20 mouse cellular contexts compared by ENCODE assay signal in genomic region chr9:106301446-106302080, GRCm38 (mm10). TPM values are rescaled to one million over a fixed set of nuclear protein-coding genes. Genes with fewer than 3 reads are reported as not detected.
DNase-seq lines count a peak whose midpoint lies in the region; ATAC-seq and TF ChIP-seq lines count a peak whose summit lies in the region.
"Had no signal": no experiment of that assay in that cellular context is flagged by ENCODE, and none has a peak within 500 bp of the region (broad histone marks: within the 10 kb centered on the region; RNA-seq: fewer than 3 reads in every experiment).

No protein-coding gene starts in this region.

- no peaks in the 10 kb centered on the region for H3K27me3 ChIP-seq in heart, embryonic 13.5 days (replicated peaks)
- H3K27me3 ChIP-seq in liver, postnatal 0 days (ENCODE audit: insufficient read depth, low read length) = no peaks in the 10 kb centered on the region
- H3K27me3 ChIP-seq in liver, embryonic 11.5 days (replicated peaks; ENCODE audit: control insufficient read depth, insufficient read depth, low read length) = no peaks in the 10 kb centered on the region
- H3K27me3 ChIP-seq: hindbrain, embryonic 13.5 days; intestine, embryonic 15.5 days; kidney, embryonic 15.5 days; liver, embryonic 13.5 days; midbrain, embryonic 13.5 days; neural tube, embryonic 15.5 days had no signal

- H3K27ac ChIP-seq in heart, embryonic 13.5 days (replicated peaks) = peak overlapping the region; percentile 61
- no peak overlapping the region for H3K27ac ChIP-seq in liver, postnatal 0 days (ENCODE audit: low read depth)
- H3K27ac ChIP-seq in liver, embryonic 11.5 days (ENCODE audit: low read depth, low read length) = no peak overlapping the region
- H3K27ac ChIP-seq in brown adipose tissue, adult 24 weeks (replicated peaks; ENCODE audit: low read depth, low read length) = peak overlapping the region; percentile 22; the same call in 1 of the 2 replicates
- H3K27ac ChIP-seq in olfactory bulb, adult 2 months (ENCODE audit: insufficient read depth, low read depth, low read length) = peak overlapping the region; percentile 53; the same call in 1 of the 2 replicates
- H3K27ac ChIP-seq: hindbrain, embryonic 13.5 days; intestine, embryonic 15.5 days; liver, embryonic 13.5 days; midbrain, embryonic 13.5 days; neural tube, embryonic 15.5 days had no signal

- no peak for TF ChIP-seq POLR2A in olfactory bulb, adult 2 months (IDR thresholded peaks at IDR 0.05; ENCODE audit: insufficient read depth, low read depth, low read length)

- TF ChIP-seq CTCF in liver, postnatal 0 days (IDR thresholded peaks at IDR 0.05; ENCODE audit: low read depth) = no peak
- TF ChIP-seq CTCF in olfactory bulb, adult 2 months (IDR thresholded peaks at IDR 0.05; ENCODE audit: insufficient read depth, low read depth, low read length) = no peak

- intact Hi-C loops in heart, postnatal 14 days (cut with DNase I) = no loop called here

- H3K9ac ChIP-seq in heart, embryonic 13.5 days = peak overlapping the region; percentile 50
- H3K9ac ChIP-seq in liver, postnatal 0 days (replicated peaks) = no peak overlapping the region; the same call in 1 of the 2 replicates
- H3K9ac ChIP-seq in liver, embryonic 11.5 days (ENCODE audit: low read depth, low read length) = no peak overlapping the region
- H3K9ac ChIP-seq: hindbrain, embryonic 13.5 days; intestine, embryonic 15.5 days; kidney, embryonic 15.5 days; liver, embryonic 13.5 days; midbrain, embryonic 13.5 days; neural tube, embryonic 15.5 days had no signal

- no peaks in the 10 kb centered on the region for H3K9me3 ChIP-seq in heart, embryonic 13.5 days
- no peaks in the 10 kb centered on the region for H3K9me3 ChIP-seq in liver, postnatal 0 days (ENCODE audit: low read length)
- H3K9me3 ChIP-seq in liver, embryonic 11.5 days (ENCODE audit: control insufficient read depth, low read length) = no peaks in the 10 kb centered on the region
- H3K9me3 ChIP-seq: hindbrain, embryonic 13.5 days; intestine, embryonic 15.5 days; kidney, embryonic 15.5 days; liver, embryonic 13.5 days; midbrain, embryonic 13.5 days; neural tube, embryonic 15.5 days had no signal

- no peak for ATAC-seq in heart, embryonic 13.5 days (ENCODE audit: extremely low read depth, insufficient number of reproducible peaks, low FRiP score, low TSS enrichment)
- peak; percentile 28; the same call in 1 of the 2 replicates for ATAC-seq in liver, postnatal 0 days
- no peak for ATAC-seq in liver, embryonic 11.5 days (replicated peaks; ENCODE audit: low FRiP score)
- ATAC-seq: forebrain, embryonic 14.5 days; intestine, embryonic 15.5 days; midbrain, embryonic 13.5 days had no signal

- no peak for TF ChIP-seq EP300 in liver, postnatal 0 days (IDR thresholded peaks at IDR 0.05; ENCODE audit: low read depth)

- no peak overlapping the region for H3K4me2 ChIP-seq in heart, embryonic 13.5 days
- no peak overlapping the region for H3K4me2 ChIP-seq in liver, postnatal 0 days (ENCODE audit: low read depth, low read length)
- no peak overlapping the region for H3K4me2 ChIP-seq in liver, embryonic 11.5 days
- H3K4me2 ChIP-seq: hindbrain, embryonic 13.5 days; intestine, embryonic 15.5 days; liver, embryonic 13.5 days; midbrain, embryonic 13.5 days; neural tube, embryonic 15.5 days had no signal

- H3K36me3 ChIP-seq in heart, embryonic 13.5 days = peaks cover 23% of the 10 kb centered on the region
- no peaks in the 10 kb centered on the region; the same call in 1 of the 2 replicates for H3K36me3 ChIP-seq in liver, postnatal 0 days (replicated peaks; ENCODE audit: insufficient read depth, low read length)
- H3K36me3 ChIP-seq in liver, embryonic 11.5 days (ENCODE audit: control insufficient read depth, insufficient read depth, low read length) = no peaks in the 10 kb centered on the region
- H3K36me3 ChIP-seq: intestine, embryonic 15.5 days had no signal

- no peak for DNase-seq in heart, postnatal 14 days
- DNase-seq in liver, postnatal 0 days = no peak
- DNase-seq in liver, embryonic 11.5 days (ENCODE audit: low spot score) = no peak
- no peak for DNase-seq in testis, postnatal 10 days (ENCODE audit: low spot score)
- DNase-seq: cerebellum, postnatal 10 days; heart, adult 11 months; layer of hippocampus, postnatal 36 days; left cerebral cortex, postnatal 4 days; liver, embryonic 13.5 days; thymus, adult 2 months had no signal

- peaks cover 53% of the 10 kb centered on the region for H3K4me1 ChIP-seq in heart, embryonic 13.5 days
- H3K4me1 ChIP-seq in liver, postnatal 0 days (ENCODE audit: insufficient read depth) = peaks cover 14% of the 10 kb centered on the region
- H3K4me1 ChIP-seq in liver, embryonic 11.5 days (replicated peaks; ENCODE audit: control insufficient read depth, insufficient read depth, low read length) = peaks cover 14% of the 10 kb centered on the region; the same call in 1 of the 2 replicates
- H3K4me1 ChIP-seq in brown adipose tissue, adult 24 weeks (ENCODE audit: control insufficient read depth, insufficient read depth, insufficient read length, low read length) = peaks cover 9% of the 10 kb centered on the region
- H3K4me1 ChIP-seq in olfactory bulb, adult 2 months (ENCODE audit: control insufficient read depth, insufficient read depth, low read length) = peaks cover 35% of the 10 kb centered on the region
- H3K4me1 ChIP-seq: hindbrain, embryonic 13.5 days; midbrain, embryonic 13.5 days; neural tube, embryonic 15.5 days had no signal

- 54% methylated on average over 11 of the region's 11 CpGs for WGBS in heart, embryonic 13.5 days
- whole genome bisulfite sequencing in liver, postnatal 0 days (ENCODE audit: insufficient replicate concordance) = 64% methylated on average over 10 of the region's 11 CpGs
- WGBS in liver, embryonic 11.5 days = 80% methylated on average over 11 of the region's 11 CpGs
- 41% methylated on average over 11 of the region's 11 CpGs for WGBS in olfactory bulb, adult 2 months

- no peak overlapping the region for H3K4me3 ChIP-seq in heart, embryonic 13.5 days
- no peak overlapping the region for H3K4me3 ChIP-seq in liver, postnatal 0 days (ENCODE audit: low read depth, low read length)
- no peak overlapping the region for H3K4me3 ChIP-seq in liver, embryonic 11.5 days (ENCODE audit: low read depth, low read length)
- H3K4me3 ChIP-seq in brown adipose tissue, adult 24 weeks (ENCODE audit: insufficient read depth, low read depth, low read length) = no peak overlapping the region
- no peak overlapping the region for H3K4me3 ChIP-seq in olfactory bulb, adult 2 months (ENCODE audit: insufficient read depth, low read depth, low read length)
- H3K4me3 ChIP-seq: hindbrain, embryonic 13.5 days; intestine, embryonic 15.5 days; kidney, embryonic 15.5 days; liver, embryonic 13.5 days; midbrain, embryonic 13.5 days; myocyte; neural tube, embryonic 15.5 days had no signal

RNA-seq across cellular contexts. Expression of gene Poc1a, which starts 20.7 kb away (rescaled TPM):
- polyA plus RNA-seq in heart, embryonic 13.5 days (2015; fragmentation: Nextera tagmentation; extraction: Ambion mirVana) = 26.4 and 29.9 TPM in 2 replicates
- 1 to 10 TPM; 4.3 to 4.8 TPM for total RNA-seq in heart, postnatal 14 days (2021)
- 13.0 and 14.5 TPM in 2 replicates for polyA plus RNA-seq in liver, postnatal 0 days (2015; fragmentation: Nextera tagmentation; extraction: Ambion mirVana)
- 36.6 and 39.0 TPM in 2 replicates for polyA plus RNA-seq in liver, embryonic 11.5 days (2014; fragmentation: Nextera tagmentation; extraction: Ambion mirVana)
- polyA plus RNA-seq in brown adipose tissue, adult 24 weeks (2012; ENCODE audit: insufficient read depth, insufficient read length, missing spikeins) = 9.4 and 12.7 TPM in 2 replicates
- not detected in 2 replicates for polyA plus RNA-seq in olfactory bulb, adult 2 months (2012; ENCODE audit: insufficient read depth, insufficient read length, low replicate concordance, missing spikeins)

RNA-seq across cellular contexts. Expression of gene Alas1, which starts 53.1 kb away (rescaled TPM):
- polyA plus RNA-seq in heart, embryonic 13.5 days (2015; fragmentation: Nextera tagmentation; extraction: Ambion mirVana) = 131 and 145 TPM in 2 replicates
- total RNA-seq in heart, postnatal 14 days (2021) = 100 to 1,000 TPM; 562 to 652 TPM
- polyA plus RNA-seq in liver, postnatal 0 days (2015; fragmentation: Nextera tagmentation; extraction: Ambion mirVana) = 131 and 146 TPM in 2 replicates
- 57.4 and 67.9 TPM in 2 replicates for polyA plus RNA-seq in liver, embryonic 11.5 days (2014; fragmentation: Nextera tagmentation; extraction: Ambion mirVana)
- 452 and 504 TPM in 2 replicates for polyA plus RNA-seq in brown adipose tissue, adult 24 weeks (2012; ENCODE audit: insufficient read depth, insufficient read length, missing spikeins)
- not detected in 2 replicates for polyA plus RNA-seq in olfactory bulb, adult 2 months (2012; ENCODE audit: insufficient read depth, insufficient read length, low replicate concordance, missing spikeins)

Comparison
In these comparisons a context has a peak if more than half of its experiments do, and no peak if none do; other contexts are left out.
1. H3K27ac ChIP-seq: peak in heart, embryonic 13.5 days (single experiment), brown adipose tissue, adult 24 weeks (single experiment) and olfactory bulb, adult 2 months (single experiment); none in liver, postnatal 0 days (single experiment) and liver, embryonic 11.5 days (single experiment).
2. RNA of gene Poc1a, which starts 20.7 kb away (polyA plus RNA-seq): 36.6 to 39.0 TPM in liver, embryonic 11.5 days, 26.4 to 29.9 TPM in heart, embryonic 13.5 days, 13.0 to 14.5 TPM in liver, postnatal 0 days and 9.4 to 12.7 TPM in brown adipose tissue, adult 24 weeks; not detected in olfactory bulb, adult 2 months; every median in the first group is over 10 times any median in the second.